Mouse (Mus musculus) G1E-ER4 (cell line): ENCODE measurements around the gene Mrpl44. TPM values are rescaled to one million over a fixed set of nuclear protein-coding genes. Genes with fewer than 3 reads are reported as not detected.

Experiments used
- GATA1 ChIP-seq: IDR thresholded peaks from one replicate; pipeline ENCODE4 v1.8.0; 2012; ENCODE audit warnings: low read length, inconsistent platforms
- polyA plus RNA-seq: library from polyadenylated mRNA; stranded (reverse); fragments of >175 nt; gene quantifications from 2 replicates; pipeline ENCODE4 v1.2.3, GENCODE M21; 2012

The Mrpl44 gene
- polyA plus RNA-seq, result 57.7 and 61.1 TPM in 2 replicates

GRCm38 (mm10) chr1:79775927-79776458 lies at the start of gene Mrpl44, which contains the start of gene Wdfy1:
Gene Mrpl44, plus strand, starts transcription at chr1:79776018.
Gene Wdfy1, minus strand, starts transcription at chr1:79776143.
- TF ChIP-seq GATA1, result no peak

- no peak for TF ChIP-seq GATA1
These were observed 41.0 kb upstream of the Mrpl44 start for GRCm38 (mm10) chr1:79734794-79735193.

GRCm38 (mm10) chr1:79736408-79736807 lies 39.4 kb upstream of the Mrpl44 start:
- TF ChIP-seq GATA1, result no peak

- no peak for TF ChIP-seq GATA1
These were observed 36.1 kb upstream of the Mrpl44 start for GRCm38 (mm10) chr1:79739726-79740125.

GRCm38 (mm10) chr1:79741002-79741401 lies 34.8 kb upstream of the Mrpl44 start:
- TF ChIP-seq GATA1, result no peak

- no peak for TF ChIP-seq GATA1
These were observed 32.9 kb upstream of the Mrpl44 start for GRCm38 (mm10) chr1:79742949-79743348.

GRCm38 (mm10) chr1:79743385-79743784 lies 32.4 kb upstream of the Mrpl44 start:
- no peak for TF ChIP-seq GATA1

GRCm38 (mm10) chr1:79746056-79746455 lies 29.8 kb upstream of the Mrpl44 start:
- no peak for TF ChIP-seq GATA1

GRCm38 (mm10) chr1:79751186-79751585 lies 24.6 kb upstream of the Mrpl44 start:
- no peak for TF ChIP-seq GATA1

GRCm38 (mm10) chr1:79752015-79752695 lies 23.7 kb upstream of the Mrpl44 start:
- TF ChIP-seq GATA1, result no peak

GRCm38 (mm10) chr1:79752714-79753340 lies 23.0 kb upstream of the Mrpl44 start:
- no peak for TF ChIP-seq GATA1

GRCm38 (mm10) chr1:79753456-79753855 lies 22.4 kb upstream of the Mrpl44 start:
- TF ChIP-seq GATA1, result no peak

GRCm38 (mm10) chr1:79754936-79755335 lies 20.9 kb upstream of the Mrpl44 start:
- no peak for TF ChIP-seq GATA1

- TF ChIP-seq GATA1, result no peak
These were observed 20.4 kb upstream of the Mrpl44 start for GRCm38 (mm10) chr1:79755376-79755775.

- no peak for TF ChIP-seq GATA1
These were observed 19.4 kb upstream of the Mrpl44 start for GRCm38 (mm10) chr1:79756417-79756816.

GRCm38 (mm10) chr1:79757161-79757560 lies 18.7 kb upstream of the Mrpl44 start:
- TF ChIP-seq GATA1, result no peak

GRCm38 (mm10) chr1:79757597-79757996 lies 18.2 kb upstream of the Mrpl44 start:
- TF ChIP-seq GATA1, result no peak

- TF ChIP-seq GATA1, result no peak
These were observed 16.8 kb upstream of the Mrpl44 start for GRCm38 (mm10) chr1:79759006-79759405.
